In the genomic region with DNA sequence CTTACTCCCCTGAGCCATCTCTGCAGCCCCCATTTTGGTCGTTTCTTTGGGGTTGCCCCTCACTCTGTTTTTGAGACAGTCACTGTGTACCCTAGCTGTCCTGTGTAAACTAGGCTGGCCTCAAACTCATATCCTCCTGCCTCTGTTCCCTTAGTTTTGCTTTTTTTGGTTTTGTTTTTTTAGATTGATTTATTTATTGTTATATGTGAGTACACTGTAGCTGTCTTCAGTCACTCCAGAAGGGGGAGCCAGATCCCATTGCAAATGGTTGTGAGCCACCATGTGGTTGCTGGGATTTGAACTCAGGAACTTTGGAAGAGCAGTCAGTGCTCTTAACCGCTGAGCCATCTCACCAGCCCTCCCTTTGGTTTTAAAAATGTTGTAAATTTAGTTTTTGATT, we compare ENCODE assay signal across 13 mouse cellular contexts. TPM values are rescaled to one million over a fixed set of nuclear protein-coding genes. Genes with fewer than 3 reads are reported as not detected.
DNase-seq lines count a peak whose midpoint lies in the region; ATAC-seq and TF ChIP-seq lines count a peak whose summit lies in the region.
"Had no signal": no experiment of that assay in that cellular context is flagged by ENCODE, and none has a peak within 500 bp of the region (broad histone marks: within the 10 kb centered on the region; RNA-seq: fewer than 3 reads in every experiment).

No protein-coding gene starts in this region.

- H3K27ac ChIP-seq in embryonic facial prominence, embryonic 11.5 days (replicated peaks; ENCODE audit: low read depth, low read length) = no peak overlapping the region
- no peak overlapping the region for H3K27ac ChIP-seq in embryonic facial prominence, embryonic 10.5 days (replicated peaks)
- H3K27ac ChIP-seq in left cerebral cortex, adult 2 months = no peak overlapping the region
- H3K27ac ChIP-seq in limb, embryonic 10.5 days = no peak overlapping the region
- H3K27ac ChIP-seq: forebrain, embryonic 15.5 days; heart, embryonic 13.5 days had no signal

- peak; percentile 55 for TF ChIP-seq CTCF in left cerebral cortex, adult 2 months (IDR thresholded peaks at IDR 0.05)

- H3K4me2 ChIP-seq in embryonic facial prominence, embryonic 11.5 days (ENCODE audit: low read depth, low read length) = no peak overlapping the region
- H3K4me2 ChIP-seq: forebrain, embryonic 15.5 days; heart, embryonic 13.5 days had no signal

- ATAC-seq in embryonic facial prominence, embryonic 11.5 days (replicated peaks; ENCODE audit: insufficient number of reproducible peaks, low FRiP score, low TSS enrichment, low read depth) = no peak
- no peak for ATAC-seq in erythroblast, adult 5-6 weeks (replicated peaks; ENCODE audit: low FRiP score, poor library complexity, severe bottlenecking)
- ATAC-seq: forebrain, embryonic 15.5 days had no signal

- intact Hi-C loops in left cerebral cortex, adult 2 months (cut with DNase I) = loop anchor here (1.0 kb wide), 1 partner anchor 96 kb away; no protein-coding TSS in a partner anchor
- intact Hi-C loops in left cerebral cortex, postnatal 4 days (cut with DNase I) = loop anchor here (5.0 kb wide), 1 partner anchor 96 kb away; no protein-coding TSS in a partner anchor

- H3K36me3 ChIP-seq in embryonic facial prominence, embryonic 11.5 days (replicated peaks; ENCODE audit: control insufficient read depth, insufficient read depth, low read depth, low read length) = peaks cover 11% of the 10 kb centered on the region
- H3K36me3 ChIP-seq in embryonic facial prominence, embryonic 10.5 days (replicated peaks) = peaks cover 34% of the 10 kb centered on the region
- peaks cover 32% of the 10 kb centered on the region for H3K36me3 ChIP-seq in limb, embryonic 10.5 days

- no peaks in the 10 kb centered on the region for H3K9me3 ChIP-seq in embryonic facial prominence, embryonic 11.5 days (replicated peaks; ENCODE audit: control insufficient read depth, low read length)
- H3K9me3 ChIP-seq in embryonic facial prominence, embryonic 10.5 days = no peaks in the 10 kb centered on the region
- no peaks in the 10 kb centered on the region for H3K9me3 ChIP-seq in limb, embryonic 10.5 days (replicated peaks)
- H3K9me3 ChIP-seq: forebrain, embryonic 15.5 days; heart, embryonic 13.5 days had no signal

- WGBS in embryonic facial prominence, embryonic 11.5 days = 45% methylated on average over 2 of the region's 2 CpGs
- WGBS in embryonic facial prominence, embryonic 10.5 days = 44% methylated on average over 2 of the region's 2 CpGs
- 45% methylated on average over 2 of the region's 2 CpGs for WGBS in limb, embryonic 10.5 days

- H3K27me3 ChIP-seq in embryonic facial prominence, embryonic 11.5 days (ENCODE audit: control insufficient read depth, insufficient read depth, low read length) = no peaks in the 10 kb centered on the region
- no peaks in the 10 kb centered on the region for H3K27me3 ChIP-seq in embryonic facial prominence, embryonic 10.5 days (replicated peaks; ENCODE audit: low read depth, poor library complexity, severe bottlenecking)
- no peaks in the 10 kb centered on the region for H3K27me3 ChIP-seq in limb, embryonic 10.5 days (ENCODE audit: low read depth, poor library complexity, severe bottlenecking)
- H3K27me3 ChIP-seq: forebrain, embryonic 15.5 days had no signal

- H3K4me3 ChIP-seq in embryonic facial prominence, embryonic 11.5 days (ENCODE audit: low read depth, low read length) = no peak overlapping the region
- H3K4me3 ChIP-seq in embryonic facial prominence, embryonic 10.5 days = no peak overlapping the region
- no peak overlapping the region for H3K4me3 ChIP-seq in left cerebral cortex, adult 2 months
- H3K4me3 ChIP-seq in limb, embryonic 10.5 days = no peak overlapping the region
- H3K4me3 ChIP-seq: forebrain, embryonic 15.5 days; heart, embryonic 13.5 days had no signal

- DNase-seq in embryonic facial prominence, embryonic 11.5 days (ENCODE audit: low spot score) = peak; percentile 49
- DNase-seq in embryonic facial prominence, embryonic 10.5 days (ENCODE audit: low spot score) = no peak
- no peak for DNase-seq in left cerebral cortex, adult 2 months (ENCODE audit: extremely low spot score in 1 of 2, low spot score in 2 of 2)
- DNase-seq in left cerebral cortex, postnatal 4 days = no peak
- DNase-seq in 416B (ENCODE audit: low read depth) = peak; percentile 80
- peak; percentile 33 for DNase-seq in brain, adult 2 months (ENCODE audit: low read depth, low spot score)
- no peak for DNase-seq in limb, embryonic 10.5 days (ENCODE audit: low spot score)
- DNase-seq: adrenal gland, postnatal 25 days had no signal

- no peaks in the 10 kb centered on the region; the same call in 1 of the 2 replicates for H3K4me1 ChIP-seq in embryonic facial prominence, embryonic 11.5 days (ENCODE audit: control insufficient read depth, insufficient read depth, low read length)
- H3K4me1 ChIP-seq in embryonic facial prominence, embryonic 10.5 days = peaks cover 28% of the 10 kb centered on the region
- peaks cover 21% of the 10 kb centered on the region for H3K4me1 ChIP-seq in limb, embryonic 10.5 days

- H3K9ac ChIP-seq in embryonic facial prominence, embryonic 11.5 days (replicated peaks; ENCODE audit: low read length) = no peak overlapping the region
- H3K9ac ChIP-seq: forebrain, embryonic 15.5 days; heart, embryonic 13.5 days had no signal

RNA-seq across cellular contexts. Expression of a gene that starts 4.4 kb away (rescaled TPM):
- 1,667 and 1,682 TPM in 2 replicates for polyA plus RNA-seq in embryonic facial prominence, embryonic 11.5 days (2014; fragmentation: Nextera tagmentation; extraction: Ambion mirVana)
- polyA plus RNA-seq in embryonic facial prominence, embryonic 10.5 days (2016; fragmentation: Nextera tagmentation; extraction: Ambion mirVana) = 1,419 and 1,432 TPM in 2 replicates
- total RNA-seq in left cerebral cortex, adult 2 months (2021) = 100 to 1,000 TPM; 369 to 415 TPM
- 100 to 1,000 TPM; 539 to 588 TPM for total RNA-seq in left cerebral cortex, postnatal 4 days (2021)
- 1,397 and 1,583 TPM in 2 replicates for polyA plus RNA-seq in limb, embryonic 10.5 days (2016; fragmentation: Nextera tagmentation; extraction: Ambion mirVana)
- total RNA-seq in erythroblast, adult 5-6 weeks (2015; ENCODE audit: low replicate concordance) = 279 and 298 TPM in 2 replicates
- total RNA-seq in erythroblast, adult 5-6 weeks (2017; ENCODE audit: low replicate concordance) = 472 and 492 TPM in 2 replicates

RNA-seq across cellular contexts. Expression of a gene that starts 10.6 kb away (rescaled TPM):
- polyA plus RNA-seq in embryonic facial prominence, embryonic 11.5 days (2014; fragmentation: Nextera tagmentation; extraction: Ambion mirVana) = 0.34 and 0.46 TPM in 2 replicates
- polyA plus RNA-seq in embryonic facial prominence, embryonic 10.5 days (2016; fragmentation: Nextera tagmentation; extraction: Ambion mirVana) = 1.8 and 2.0 TPM in 2 replicates
- 10 to 100 TPM; 68.5 to 89.8 TPM for total RNA-seq in left cerebral cortex, adult 2 months (2021)
- total RNA-seq in left cerebral cortex, postnatal 4 days (2021) = 10 to 100 TPM; 39.2 to 59.4 TPM
- polyA plus RNA-seq in limb, embryonic 10.5 days (2016; fragmentation: Nextera tagmentation; extraction: Ambion mirVana) = 1.2 TPM in 2 replicates
- total RNA-seq in erythroblast, adult 5-6 weeks (2015; ENCODE audit: low replicate concordance) = not detected in 2 replicates
- total RNA-seq in erythroblast, adult 5-6 weeks (2017; ENCODE audit: low replicate concordance) = not detected in 2 replicates

RNA-seq across cellular contexts. Expression of a gene that starts 43.8 kb away (rescaled TPM):
- polyA plus RNA-seq in embryonic facial prominence, embryonic 11.5 days (2014; fragmentation: Nextera tagmentation; extraction: Ambion mirVana) = 35.4 and 37.5 TPM in 2 replicates
- polyA plus RNA-seq in embryonic facial prominence, embryonic 10.5 days (2016; fragmentation: Nextera tagmentation; extraction: Ambion mirVana) = 51.3 and 54.5 TPM in 2 replicates
- total RNA-seq in left cerebral cortex, adult 2 months (2021) = 10 to 100 TPM; 66.2 to 68.8 TPM
- total RNA-seq in left cerebral cortex, postnatal 4 days (2021) = 10 to 100 TPM; 73.8 to 79.7 TPM
- 57.8 and 60.5 TPM in 2 replicates for polyA plus RNA-seq in limb, embryonic 10.5 days (2016; fragmentation: Nextera tagmentation; extraction: Ambion mirVana)
- total RNA-seq in erythroblast, adult 5-6 weeks (2015; ENCODE audit: low replicate concordance) = 10.6 and 14.4 TPM in 2 replicates
- total RNA-seq in erythroblast, adult 5-6 weeks (2017; ENCODE audit: low replicate concordance) = 15.2 and 37.6 TPM in 2 replicates

RNA-seq across cellular contexts. Expression of a gene that starts 51.6 kb away (rescaled TPM):
- 8.4 and 10.2 TPM in 2 replicates for polyA plus RNA-seq in embryonic facial prominence, embryonic 11.5 days (2014; fragmentation: Nextera tagmentation; extraction: Ambion mirVana)
- 8.2 and 8.5 TPM in 2 replicates for polyA plus RNA-seq in embryonic facial prominence, embryonic 10.5 days (2016; fragmentation: Nextera tagmentation; extraction: Ambion mirVana)
- under 1 TPM in 1 of 2 experiments, not detected in 1; 0.84 TPM for total RNA-seq in left cerebral cortex, adult 2 months (2021)
- total RNA-seq in left cerebral cortex, postnatal 4 days (2021) = not detected
- 4.6 and 5.2 TPM in 2 replicates for polyA plus RNA-seq in limb, embryonic 10.5 days (2016; fragmentation: Nextera tagmentation; extraction: Ambion mirVana)
- not detected in 2 replicates for total RNA-seq in erythroblast, adult 5-6 weeks (2015; ENCODE audit: low replicate concordance)
- not detected in 2 replicates for total RNA-seq in erythroblast, adult 5-6 weeks (2017; ENCODE audit: low replicate concordance)
- total RNA-seq: left cerebral cortex, postnatal 25 days; megakaryocyte-erythroid progenitor cell, adult 5-6 weeks had no signal

Comparison
In these comparisons a context has a peak if more than half of its experiments do, and no peak if none do; other contexts are left out.
1. DNase-seq: peak in embryonic facial prominence, embryonic 11.5 days (single experiment), 416B (single experiment) and brain, adult 2 months (single experiment); none in embryonic facial prominence, embryonic 10.5 days (single experiment), left cerebral cortex, adult 2 months (0 of 2), left cerebral cortex, postnatal 4 days (single experiment) and limb, embryonic 10.5 days (single experiment).
2. RNA of a gene that starts 10.6 kb away (total RNA-seq): 68.5 to 89.8 TPM in left cerebral cortex, adult 2 months and 39.2 to 59.4 TPM in left cerebral cortex, postnatal 4 days; not detected in erythroblast, adult 5-6 weeks; every median in the first group is over 10 times any median in the second.